Mouse (Mus musculus) kidney, adult 18-20 months (tissue): ENCODE results near the gene Odf3b.

Experiments used
- DNase-seq: peaks from one replicate; pipeline ENCODE4 v3.0.0; 2021

Odf3b gene

DNA sequence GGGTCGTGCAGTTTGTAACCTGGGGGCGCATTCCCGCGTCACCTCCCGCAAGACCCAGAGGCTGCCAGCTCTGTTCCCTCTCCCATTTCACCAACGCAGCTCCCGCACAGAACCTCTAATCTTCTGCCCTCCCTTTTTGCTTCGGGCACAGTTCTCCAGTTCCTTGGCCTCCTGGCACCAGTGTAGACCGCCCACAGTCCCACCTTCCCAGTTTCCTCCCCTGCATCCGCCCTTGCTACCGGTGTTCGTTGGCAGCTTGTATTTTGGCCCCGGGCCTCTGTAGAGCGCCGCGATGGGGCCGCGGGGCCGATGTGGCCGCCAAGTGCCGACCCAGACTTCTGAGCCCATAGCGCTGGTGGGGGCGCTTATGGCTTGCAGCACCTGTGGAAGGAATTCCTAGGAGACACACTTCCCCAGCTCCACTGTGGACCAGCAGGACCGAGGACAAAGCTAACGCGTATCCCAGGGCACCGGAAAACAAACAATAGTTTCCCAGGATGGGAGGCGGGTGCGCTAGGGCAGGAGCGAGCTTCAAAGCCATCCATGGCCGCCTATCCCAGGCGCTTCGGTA is at the start of gene Odf3b:
Gene Odf3b, minus strand, starts transcription at position 452 of the 571 bp plus-strand sequence.
- DNase-seq = peak; percentile 52

DNA sequence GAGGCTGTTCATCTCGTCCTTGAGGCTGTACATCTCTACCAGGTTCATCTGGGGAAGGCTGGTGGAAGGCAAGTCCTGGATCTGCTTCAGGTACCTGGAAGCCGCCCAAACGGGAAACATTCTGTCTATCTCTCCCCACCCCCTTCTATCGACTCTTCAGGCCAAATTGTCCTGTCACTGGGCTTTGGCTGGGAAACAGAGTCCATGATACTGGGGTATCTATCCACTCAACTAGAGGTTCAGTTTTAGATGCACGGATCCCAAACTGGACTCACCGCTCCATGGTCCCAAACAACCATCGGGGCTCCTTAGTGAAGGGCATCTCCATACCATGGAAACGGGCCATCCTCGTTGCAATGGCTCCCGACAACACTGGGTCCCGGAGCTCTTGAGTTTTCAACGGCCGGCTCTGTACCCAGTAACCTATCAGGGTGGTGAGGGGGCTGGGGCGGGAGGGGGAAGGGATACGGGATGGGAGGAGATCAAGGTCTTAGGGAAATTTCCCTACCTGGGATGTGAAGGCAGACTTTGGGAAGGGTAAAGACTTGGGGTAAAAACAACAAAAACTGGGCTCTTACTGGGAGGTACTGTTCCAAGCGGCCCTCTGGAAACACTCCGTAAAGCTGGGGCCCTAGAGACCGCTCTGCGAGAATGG is 49.2 kb upstream of the Odf3b start:
- DNase-seq = no peak

DNA sequence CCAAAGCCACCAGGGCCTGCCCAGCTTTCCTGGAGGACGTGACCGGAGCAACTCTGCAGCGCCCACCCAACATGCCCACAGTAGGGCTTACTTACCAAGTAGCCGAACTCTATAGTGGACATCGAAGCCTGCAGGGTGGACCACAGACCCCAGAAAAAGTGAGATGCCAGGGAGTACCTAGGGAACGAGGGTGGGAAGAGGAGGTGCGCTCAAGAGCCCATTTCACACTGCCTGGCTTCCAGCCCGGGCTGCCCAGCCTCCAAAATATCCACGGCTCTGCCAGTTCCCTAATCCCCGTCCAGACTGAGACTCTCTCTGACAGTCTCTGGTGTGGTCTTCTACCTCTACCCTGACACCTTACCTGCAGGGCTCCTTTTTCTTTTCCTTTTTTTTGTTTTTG is 47.6 kb upstream of the Odf3b start:
- DNase-seq = no peak

DNA sequence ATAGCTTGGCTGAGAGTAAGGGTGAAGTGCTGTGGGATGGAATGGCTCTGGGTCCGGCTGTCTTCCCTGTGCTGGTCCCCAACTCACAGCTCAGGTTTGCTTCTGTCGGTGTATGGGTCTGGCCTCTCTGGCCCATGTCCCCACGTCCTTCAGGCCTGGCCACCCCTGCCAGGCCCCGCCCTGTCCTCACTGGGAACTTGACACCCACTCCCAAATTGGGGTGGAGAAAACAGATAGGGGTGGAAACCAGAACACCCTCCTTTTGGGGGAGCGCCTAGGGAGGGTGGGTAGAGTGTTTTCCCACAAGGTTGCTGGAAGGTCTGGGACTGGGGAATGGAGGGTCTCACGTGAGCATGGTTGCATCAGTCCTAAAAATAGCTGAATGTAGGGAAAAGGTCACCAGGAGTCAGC is 46.6 kb upstream of the Odf3b start, which contains the start of gene Cpt1b:
Gene Cpt1b, minus strand, starts transcription at position 153 of the 411 bp plus-strand sequence.
- peak; percentile 59 for DNase-seq

DNA sequence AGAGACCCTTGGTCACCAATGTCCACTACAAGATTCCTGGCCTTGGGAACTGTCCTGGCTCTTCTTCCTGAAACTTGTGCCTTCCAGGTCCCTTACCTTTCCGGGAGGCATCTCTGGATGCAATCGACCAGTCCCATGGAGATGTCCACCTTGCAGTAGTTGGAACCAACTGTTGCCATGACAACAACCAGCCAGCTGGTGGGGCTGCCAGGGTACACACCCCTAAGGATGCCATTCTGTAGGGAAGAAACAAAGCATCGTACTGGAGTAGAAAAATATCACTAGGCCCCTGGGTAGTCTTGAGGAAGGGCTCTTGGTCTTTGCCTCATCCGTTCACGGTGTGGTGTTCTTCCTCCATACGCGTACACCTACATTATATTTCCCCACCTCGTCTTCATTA is 45.5 kb upstream of the Odf3b start:
- DNase-seq = no peak

DNA sequence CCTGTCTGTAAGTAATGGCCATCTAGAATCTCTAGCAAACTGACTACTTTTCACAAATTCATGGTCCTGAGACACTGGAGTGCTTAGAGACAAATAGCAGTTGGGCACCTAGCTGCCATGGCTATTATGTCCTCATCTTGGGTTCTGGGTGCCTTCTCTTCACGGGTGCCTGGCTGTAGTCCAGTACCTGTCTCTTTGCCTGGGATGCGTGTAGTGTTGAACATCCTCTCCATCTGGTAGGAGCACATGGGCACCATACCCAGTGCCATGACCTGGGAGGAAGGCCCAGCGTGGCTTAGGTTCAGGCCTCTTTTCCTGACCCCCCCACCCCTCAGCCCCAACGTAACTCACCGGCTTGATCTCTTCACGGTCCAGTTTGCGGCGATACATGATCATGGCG is 42.9 kb upstream of the Odf3b start:
- DNase-seq = no peak

DNA sequence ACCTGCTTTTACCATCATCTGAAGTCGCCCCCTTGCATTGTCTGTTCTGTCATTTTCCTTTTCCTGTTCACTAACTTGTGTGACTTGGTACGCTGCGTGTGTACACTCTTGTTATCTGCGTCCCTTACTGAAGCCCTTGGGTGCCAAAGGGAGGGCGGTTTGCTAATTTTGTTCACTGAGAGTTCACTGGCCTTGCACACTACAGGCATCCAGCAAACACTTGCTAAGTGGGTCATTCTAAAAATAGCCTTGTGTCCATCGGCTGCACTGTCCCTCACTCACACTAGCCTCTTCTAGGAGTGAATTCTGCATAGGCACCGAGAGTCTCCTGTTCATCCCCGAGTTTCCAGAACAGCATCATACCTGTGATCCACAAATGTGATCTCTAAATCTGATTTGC is 36.2 kb upstream of the Odf3b start:
- no peak for DNase-seq

DNA sequence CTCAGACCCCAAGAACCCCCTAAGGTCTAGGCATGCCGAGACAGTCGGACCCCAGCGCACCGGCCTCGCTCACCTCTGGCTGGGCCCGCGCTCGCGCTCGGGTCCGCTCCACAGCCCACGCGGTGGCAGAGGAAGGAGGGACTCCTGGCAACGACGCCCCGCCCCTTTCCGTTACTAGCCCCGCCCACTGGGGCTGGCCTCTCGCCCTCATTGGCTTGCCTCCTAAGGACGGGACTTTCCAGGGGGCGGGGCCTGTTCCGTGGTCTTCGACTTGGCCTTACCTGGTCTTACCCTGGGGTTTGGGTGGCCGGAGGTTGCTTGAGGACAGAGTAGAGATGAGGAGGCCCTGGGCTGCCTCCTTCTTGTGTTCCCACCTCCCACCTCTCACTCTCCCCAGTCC is 31.0 kb upstream of the Odf3b start, which contains the start of gene Syce3:
Gene Syce3, minus strand, starts transcription at position 386 of the 400 bp plus-strand sequence.
- DNase-seq = no peak

DNA sequence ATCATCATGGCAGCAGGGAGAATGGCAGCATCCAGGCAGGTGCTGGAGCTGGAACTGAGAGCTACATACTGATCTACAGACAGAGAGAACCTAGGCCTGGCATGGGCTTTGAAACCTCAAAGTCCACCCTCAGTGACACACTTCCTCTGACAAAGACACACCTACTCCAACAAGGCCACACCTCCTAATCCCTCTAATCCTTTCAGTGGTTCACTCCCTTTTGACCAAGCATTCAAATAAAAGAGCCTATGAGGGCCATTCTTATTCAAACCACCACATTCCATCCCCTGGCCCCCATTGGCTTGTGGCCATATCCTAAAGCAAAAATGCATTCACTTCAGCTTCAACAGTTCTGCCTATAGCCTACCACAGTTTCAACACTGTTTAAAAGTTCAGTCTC is 27.6 kb upstream of the Odf3b start:
- DNase-seq = no peak

DNA sequence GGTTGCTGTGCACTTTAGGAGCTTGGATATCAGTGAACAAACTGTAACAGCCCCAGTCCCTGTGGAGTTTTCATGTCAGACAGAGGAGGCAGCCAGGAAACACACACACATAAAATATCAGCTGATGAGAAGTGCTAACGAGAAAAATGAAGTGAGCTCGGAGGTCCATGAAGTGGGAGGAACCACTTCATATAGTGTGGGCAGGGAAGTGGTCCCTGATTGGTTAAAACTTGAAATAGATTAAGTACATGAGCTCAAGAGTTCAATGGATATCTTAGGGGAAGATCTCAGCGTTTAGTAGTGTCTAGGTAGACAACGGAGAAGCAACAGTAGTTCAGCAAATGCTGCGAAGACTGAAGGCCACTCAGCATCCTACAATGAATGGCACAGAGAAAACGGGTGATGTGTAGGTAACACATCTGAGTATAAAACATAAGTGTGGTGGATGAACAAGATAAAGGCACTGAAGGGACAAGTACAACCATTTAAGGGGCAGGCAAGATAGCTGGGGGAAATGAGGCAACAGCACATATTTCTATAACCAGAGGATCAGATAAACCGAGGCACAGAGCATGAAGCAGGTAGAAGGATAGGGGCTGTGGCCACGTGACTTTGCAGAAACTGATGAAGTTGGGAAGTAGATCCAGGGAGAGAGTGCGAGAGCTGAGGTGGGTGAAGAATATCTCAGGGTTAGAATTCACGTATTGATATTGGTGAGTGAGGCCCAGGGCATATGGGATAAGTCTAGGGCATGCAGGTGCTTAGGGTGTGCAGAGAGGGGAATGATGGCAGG is 25.9 kb upstream of the Odf3b start:
- no peak for DNase-seq

DNA sequence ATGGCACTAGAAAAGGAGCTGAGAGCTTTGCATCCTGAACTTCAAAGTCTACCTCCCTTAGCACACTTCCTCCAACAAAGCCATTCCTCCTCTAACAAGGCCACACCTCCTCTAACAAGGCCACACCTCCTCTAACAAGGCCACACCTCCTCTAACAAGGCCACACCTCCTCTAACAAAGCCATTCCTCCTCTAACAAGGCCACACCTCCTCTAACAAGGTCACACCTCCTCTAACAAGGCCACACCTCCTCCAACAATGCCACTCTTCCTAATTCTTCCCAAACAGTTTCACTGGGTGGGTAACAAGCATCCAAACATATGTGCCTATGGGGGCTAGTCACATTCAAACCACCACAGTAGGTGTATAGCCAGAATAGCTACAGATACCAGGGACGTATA is 23.4 kb upstream of the Odf3b start:
- no peak for DNase-seq

DNA sequence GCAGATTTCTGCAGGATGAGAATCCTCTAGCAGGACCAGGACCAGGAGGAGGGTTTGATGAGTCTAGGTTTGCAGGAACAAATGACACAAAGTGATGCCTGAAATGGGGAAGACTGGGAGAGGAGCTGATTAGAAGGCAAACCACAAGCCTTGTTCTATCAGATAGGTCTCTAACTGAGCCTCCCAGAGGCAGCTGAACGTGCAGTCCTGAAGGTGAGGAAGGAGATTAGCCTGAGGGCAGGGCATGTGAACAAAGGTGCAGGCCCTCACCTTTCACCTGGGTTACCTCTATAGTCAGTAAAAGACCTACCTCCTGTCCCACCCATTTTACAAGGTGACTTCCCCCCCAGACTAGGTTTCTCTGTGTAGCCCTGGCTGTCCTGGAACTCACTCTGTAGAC is 20.6 kb upstream of the Odf3b start:
- no peak for DNase-seq

DNA sequence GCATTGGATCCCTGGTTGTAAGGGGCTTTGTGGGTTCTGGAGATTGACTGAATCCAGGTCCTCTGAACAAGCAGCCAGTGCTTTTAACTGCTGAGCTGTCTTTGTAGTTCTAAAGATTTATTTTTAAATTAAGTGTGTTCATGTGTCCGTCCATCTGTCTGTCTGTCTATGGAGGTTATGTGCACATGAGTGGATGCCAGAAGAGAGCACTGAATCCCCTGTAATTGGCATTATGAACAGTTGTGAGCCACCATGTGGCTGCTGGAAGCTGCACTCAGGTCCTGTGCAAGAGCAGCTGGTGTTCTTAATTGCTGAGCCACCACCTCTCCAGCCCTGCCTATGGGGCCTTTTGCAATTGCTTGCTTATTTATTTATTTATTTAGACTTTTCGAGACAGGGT is 19.1 kb upstream of the Odf3b start:
- no peak for DNase-seq

DNA sequence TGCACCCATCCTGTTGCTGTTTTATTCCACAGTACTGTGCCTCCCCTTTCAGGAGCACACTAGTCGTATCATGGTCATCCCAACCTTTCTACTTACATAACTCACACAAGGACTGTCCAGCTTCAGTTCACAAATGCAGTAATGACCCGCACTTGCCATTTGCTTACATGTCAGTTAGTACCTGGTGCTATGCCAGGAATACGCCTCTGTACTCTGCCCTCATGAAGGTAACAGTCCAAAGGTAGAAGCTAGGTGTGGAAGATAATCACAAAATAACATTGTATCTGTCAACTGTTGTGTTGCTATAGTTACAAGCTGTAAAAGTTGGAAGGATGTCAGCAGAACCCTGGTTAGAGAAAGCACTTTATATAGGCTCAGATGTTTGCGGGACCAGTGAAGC is 17.8 kb upstream of the Odf3b start:
- peak; percentile 40 for DNase-seq

DNA sequence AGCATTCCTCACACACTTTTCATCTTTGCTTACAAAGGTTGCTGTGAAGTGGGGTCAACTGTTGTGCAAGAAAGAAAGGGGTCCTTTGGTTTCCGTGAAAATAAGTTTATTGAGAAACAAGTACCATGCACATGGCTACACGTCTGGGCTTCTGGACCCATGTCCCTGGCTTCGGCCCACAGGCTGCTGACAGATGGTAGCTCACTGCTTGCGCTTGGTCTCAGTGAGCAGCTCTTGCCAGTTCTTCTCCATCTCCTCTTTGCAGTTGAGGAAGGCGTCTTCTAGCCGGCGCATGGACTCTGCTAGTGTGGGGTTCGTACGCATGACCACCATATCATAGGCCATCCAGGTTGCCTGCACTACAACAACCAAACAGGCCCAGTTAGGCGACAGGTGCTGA is 11.0 kb upstream of the Odf3b start:
- DNase-seq = no peak

DNA sequence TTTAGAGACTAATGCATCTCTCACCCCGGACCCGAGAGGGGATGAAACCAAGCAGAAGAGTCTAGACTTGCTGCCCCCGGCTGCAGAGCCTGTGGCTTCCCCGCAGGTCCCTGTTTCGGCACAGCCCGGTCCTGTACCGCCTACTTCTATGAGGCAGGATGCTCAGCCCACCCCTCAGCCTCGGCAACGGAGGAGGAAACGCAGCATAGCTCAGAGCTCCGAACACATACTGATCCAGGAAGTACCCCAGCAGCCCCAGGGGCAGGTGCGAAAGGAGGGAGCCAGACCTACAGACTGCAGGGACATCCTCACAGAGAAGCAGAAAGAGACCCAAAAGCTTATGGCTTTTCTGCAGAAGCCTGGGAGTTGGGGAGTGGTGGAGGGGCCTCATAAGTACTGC is 8.0 kb upstream of the Odf3b start:
- no peak for DNase-seq

DNA sequence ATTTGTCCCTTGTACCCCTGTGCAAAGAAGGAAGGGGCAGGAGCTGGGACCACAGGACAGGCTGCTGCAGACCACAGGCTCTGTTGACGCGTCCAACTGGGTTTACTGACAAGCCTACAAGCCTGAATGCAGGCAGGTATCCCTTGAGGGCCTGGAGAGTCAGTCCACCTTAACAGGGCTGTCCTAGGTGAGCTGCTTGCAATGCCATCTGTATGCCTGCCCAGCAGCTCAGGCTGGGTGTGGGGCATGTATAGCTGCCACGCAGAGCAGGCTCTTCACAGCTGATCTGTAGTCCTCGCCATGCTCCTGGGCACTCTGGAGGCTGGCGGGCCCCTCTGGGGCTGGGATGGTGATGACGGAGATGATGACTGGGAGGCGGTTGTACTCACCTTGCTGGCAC is 5.5 kb upstream of the Odf3b start, which contains the start of gene Klhdc7b:
Gene Klhdc7b, plus strand, starts transcription at position 301 of the 400 bp plus-strand sequence.
- DNase-seq = no peak

DNA sequence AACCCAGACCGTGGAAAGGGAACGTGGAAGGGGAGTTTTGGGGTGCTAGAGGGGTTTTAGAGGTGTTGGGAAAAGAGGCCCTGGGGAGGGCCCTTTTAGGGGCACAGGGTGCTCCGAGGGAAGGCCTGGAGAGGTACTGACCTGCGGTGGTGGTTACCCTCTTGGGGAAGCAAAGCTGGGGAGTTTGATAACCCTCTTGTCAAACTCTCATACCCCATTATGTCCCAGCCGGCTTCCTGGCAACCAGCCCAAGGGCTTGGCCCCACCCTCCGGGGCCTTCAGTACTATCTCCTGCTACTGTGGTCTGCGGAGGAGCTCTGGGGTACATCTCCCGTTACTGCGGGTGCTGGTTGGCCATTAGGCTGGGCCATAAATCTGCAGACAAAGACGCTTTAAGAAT is 347 bp upstream of the Odf3b start:
- no peak for DNase-seq

DNA sequence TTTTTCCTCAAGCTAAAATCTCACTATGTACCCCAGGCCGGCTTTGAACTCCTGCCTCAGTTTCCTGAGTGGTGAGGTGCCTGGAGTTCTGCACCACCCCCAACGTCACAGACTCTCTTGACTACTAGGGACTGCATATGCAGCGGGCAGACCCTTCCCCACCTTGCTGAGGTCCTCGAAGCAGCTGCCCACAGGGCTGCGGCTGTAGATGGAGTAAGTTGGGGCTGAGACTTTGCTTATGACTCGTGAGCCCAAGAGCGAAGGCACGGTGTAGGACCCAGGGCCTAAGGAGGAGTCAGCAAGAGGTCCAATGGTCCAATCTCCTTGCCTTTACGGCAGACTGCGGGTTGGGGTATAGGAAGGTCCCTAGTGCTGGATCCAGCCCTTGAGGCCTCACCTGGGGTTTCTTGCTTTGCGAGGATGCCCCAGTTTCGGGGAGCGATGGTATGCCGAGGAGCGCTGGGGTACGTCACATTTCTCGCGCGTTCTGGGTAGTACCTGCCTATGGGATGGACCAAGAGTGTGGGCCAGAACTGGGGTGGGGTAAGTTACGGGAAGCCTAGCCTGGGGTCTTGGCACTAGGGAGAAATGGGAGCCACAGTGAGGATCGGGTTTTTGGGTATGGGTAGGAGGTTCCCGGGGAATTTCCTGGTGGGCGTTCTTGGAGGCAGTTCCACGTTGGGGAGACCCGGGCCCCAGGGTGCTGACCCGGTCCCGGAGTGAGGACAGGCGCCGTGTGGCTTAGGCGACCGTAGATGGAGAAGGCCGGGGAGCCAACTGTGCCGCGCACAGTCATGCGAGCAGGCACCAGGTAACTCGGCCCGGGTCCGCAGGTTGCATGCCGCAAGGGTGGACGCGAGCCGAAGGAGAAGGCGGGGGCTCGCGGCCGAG is 899 bp downstream of the Odf3b start:
- peak; percentile 15 for DNase-seq

DNA sequence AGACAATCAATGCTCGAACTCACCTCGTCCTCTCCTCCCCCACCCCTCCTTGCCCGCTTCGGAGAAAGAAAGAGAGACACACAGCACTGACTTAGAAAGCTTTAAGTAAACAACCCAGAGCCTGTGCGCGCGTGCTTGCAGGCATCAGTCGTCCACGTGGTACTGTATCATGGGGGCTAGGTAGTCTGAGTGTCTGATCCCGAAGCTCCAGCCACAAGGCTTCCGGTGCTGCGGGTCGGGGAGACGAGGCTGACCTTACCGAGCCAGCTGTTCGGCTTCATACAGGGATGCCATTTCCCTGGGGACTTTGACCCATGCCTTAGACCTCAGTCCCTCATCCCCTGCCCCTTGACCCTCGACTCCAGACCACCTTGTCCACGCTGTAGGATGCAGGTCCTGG is 1.7 kb downstream of the Odf3b start:
- DNase-seq = no peak

DNA sequence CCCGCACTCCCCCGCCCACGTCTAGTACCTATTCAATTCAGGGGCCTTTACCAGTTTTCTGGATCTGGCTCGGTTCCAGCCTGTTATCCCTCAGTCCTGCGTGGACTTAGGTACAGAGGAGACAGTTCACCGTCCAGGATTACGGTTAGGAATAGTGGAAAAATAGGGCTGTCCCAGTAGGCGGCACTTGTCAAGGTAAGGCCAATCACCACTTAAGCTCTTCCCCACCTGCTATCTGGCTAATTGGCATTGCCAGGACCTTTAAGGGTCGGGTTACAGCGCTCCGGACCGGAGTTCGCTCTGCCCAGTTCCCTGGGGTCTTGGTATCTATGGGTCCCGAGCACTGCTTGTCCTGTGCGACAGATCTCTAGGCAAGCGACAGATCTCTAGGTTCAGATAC is 2.1 kb downstream of the Odf3b start, which contains the start of gene Tymp:
Gene Tymp, minus strand, starts transcription at position 83 of the 400 bp plus-strand sequence.
- DNase-seq = no peak

DNA sequence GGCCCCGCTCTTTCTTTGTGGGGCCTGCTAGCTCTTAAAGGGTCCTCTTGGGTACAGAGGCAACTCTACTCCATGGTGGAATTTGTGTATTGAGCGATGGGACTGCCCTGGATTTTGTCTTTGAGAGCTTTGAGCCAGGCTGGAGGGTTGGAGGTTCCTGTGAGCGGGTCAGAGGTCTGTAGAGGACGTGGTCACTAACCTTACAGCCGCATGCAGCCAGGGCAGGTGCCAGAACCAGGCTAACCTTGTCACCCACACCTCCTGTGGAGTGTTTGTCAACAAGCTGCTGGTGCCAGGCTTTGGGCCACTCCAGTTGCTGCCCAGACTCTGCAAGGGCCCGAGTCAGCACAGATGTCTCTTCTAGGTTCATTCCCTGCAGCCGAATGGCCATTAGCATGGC is 3.0 kb downstream of the Odf3b start:
- DNase-seq = no peak
